Mouse (Mus musculus): ENCODE measurements at regions not wholly inside any gene's neighbourhood (a gene's known extent, or its start where the extent isn't known, plus 50 kb on each side); places are given as distances from the start of the nearest gene placed in this dataset.

DNA sequence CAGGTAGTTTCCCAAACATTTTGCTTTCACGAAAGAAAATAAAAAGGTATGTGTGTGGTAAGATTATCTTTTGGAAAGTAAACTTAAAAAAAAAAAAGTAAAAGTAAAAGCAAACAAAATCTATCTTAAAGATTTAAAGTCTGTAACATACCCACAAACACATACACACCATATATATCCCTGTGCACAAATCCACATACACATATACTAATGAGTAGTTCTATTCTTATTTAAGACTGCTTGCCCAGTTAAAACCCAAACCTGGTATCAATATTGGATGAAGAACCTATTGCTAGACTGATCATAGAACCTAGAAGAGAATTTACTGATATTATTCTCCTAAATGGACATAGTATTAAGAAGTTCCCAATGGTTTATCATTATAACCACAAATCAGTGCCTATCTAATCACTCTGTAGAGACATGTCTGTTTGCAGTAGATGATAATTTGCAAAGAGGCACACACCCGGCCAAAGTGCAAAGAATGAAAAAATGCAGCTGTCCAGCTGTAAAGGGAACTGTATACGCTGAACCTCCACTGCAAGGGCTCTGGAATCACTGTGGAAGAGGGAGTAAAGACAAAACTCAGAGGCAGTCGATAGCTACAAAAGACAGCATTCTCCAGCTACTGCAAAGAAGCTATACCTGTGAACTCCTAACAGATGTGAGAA, 1227.9 kb upstream of the Tenm2 start:
- Histone ChIP-seq H3K4me3 (ENCODE audit: insufficient read depth, low read depth, low read length) (no peak overlapping the region), H3K4me1 (ENCODE audit: control insufficient read depth, insufficient read depth, low read length) (no peaks in the 10 kb centered on the region), H3K27me3 (replicated peaks; ENCODE audit: control insufficient read depth, insufficient read depth, low read length) (no peaks in the 10 kb centered on the region), H3K27ac (ENCODE audit: insufficient read depth, low read depth, low read length) (no peak overlapping the region), H3K36me3 (ENCODE audit: control insufficient read depth, insufficient read depth, low read length) (no peaks in the 10 kb centered on the region)
- DNase-seq: no peak
- WGBS: 48% methylated on average over 4 of the region's 4 CpGs
- TF ChIP-seq CTCF (conservative IDR thresholded peaks at IDR 0.05; ENCODE audit: insufficient read depth, insufficient read length, low read depth, low read length) (no peak), POLR2A (IDR thresholded peaks at IDR 0.05; ENCODE audit: low read depth, low read length) (no peak)

DNA sequence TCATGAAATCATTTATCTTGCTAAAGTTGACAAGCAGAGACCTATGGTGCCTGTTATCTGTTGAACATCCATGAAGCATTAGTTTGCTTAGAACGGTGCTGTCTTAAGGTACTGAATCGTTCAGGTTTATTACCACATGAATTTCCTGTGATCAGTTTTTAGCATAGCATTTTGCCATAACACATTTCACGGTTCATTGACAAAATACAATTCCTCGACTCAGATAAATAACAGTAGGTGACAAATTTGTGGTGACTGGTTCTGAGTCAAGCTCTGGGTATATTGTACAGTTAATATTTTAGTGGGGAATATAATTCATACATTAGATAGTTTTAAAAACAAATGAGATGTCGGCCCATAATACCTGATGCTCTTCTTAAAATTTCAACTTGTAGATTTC, 1207.5 kb upstream of the Tenm2 start:
- WGBS: 72% methylated on average over 5 of the region's 5 CpGs
- H3K27ac ChIP-seq (ENCODE audit: insufficient read depth, low read depth, low read length): no peak overlapping the region
- no peak overlapping the region for H3K4me3 ChIP-seq (ENCODE audit: insufficient read depth, low read depth, low read length)
- TF ChIP-seq POLR2A (IDR thresholded peaks at IDR 0.05; ENCODE audit: low read depth, low read length) (no peak), CTCF (conservative IDR thresholded peaks at IDR 0.05; ENCODE audit: insufficient read depth, insufficient read length, low read depth, low read length) (no peak)
- no peak for DNase-seq
- H3K36me3 ChIP-seq (ENCODE audit: control insufficient read depth, insufficient read depth, low read length): no peaks in the 10 kb centered on the region
- H3K27me3 ChIP-seq (replicated peaks; ENCODE audit: control insufficient read depth, insufficient read depth, low read length): no peaks in the 10 kb centered on the region
- no peaks in the 10 kb centered on the region for H3K4me1 ChIP-seq (ENCODE audit: control insufficient read depth, insufficient read depth, low read length)

DNA sequence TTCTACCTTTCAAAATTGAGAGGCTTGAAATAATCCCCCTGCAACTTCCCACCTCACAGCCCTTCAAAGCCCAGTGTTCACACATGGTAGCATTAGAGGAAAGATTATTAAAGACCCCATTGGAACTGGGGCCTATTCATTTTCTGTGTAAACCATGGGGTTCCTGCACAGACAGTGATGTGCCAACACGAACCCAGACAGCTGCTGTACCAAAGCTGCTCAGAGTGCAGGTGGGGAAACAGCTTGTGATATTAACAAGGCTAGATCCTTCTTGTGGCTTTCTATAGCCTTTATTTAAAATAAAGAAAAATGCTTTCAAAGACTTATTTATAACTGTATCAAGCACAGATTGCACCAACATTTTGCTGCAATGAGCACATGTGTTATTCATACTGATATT, 1174.5 kb upstream of the Tenm2 start:
- 40% methylated on average over 1 of the region's 1 CpGs for WGBS
- H3K27ac ChIP-seq (ENCODE audit: insufficient read depth, low read depth, low read length): no peak overlapping the region
- H3K4me3 ChIP-seq (ENCODE audit: insufficient read depth, low read depth, low read length): no peak overlapping the region
- no peaks in the 10 kb centered on the region for H3K4me1 ChIP-seq (ENCODE audit: control insufficient read depth, insufficient read depth, low read length)
- no peak for DNase-seq
- H3K27me3 ChIP-seq (replicated peaks; ENCODE audit: control insufficient read depth, insufficient read depth, low read length): no peaks in the 10 kb centered on the region
- no peaks in the 10 kb centered on the region for H3K36me3 ChIP-seq (ENCODE audit: control insufficient read depth, insufficient read depth, low read length)
- no peak for TF ChIP-seq POLR2A (IDR thresholded peaks at IDR 0.05; ENCODE audit: low read depth, low read length)
- no peak for TF ChIP-seq CTCF (conservative IDR thresholded peaks at IDR 0.05; ENCODE audit: insufficient read depth, insufficient read length, low read depth, low read length)

- Histone ChIP-seq H3K36me3 (ENCODE audit: control insufficient read depth, insufficient read depth, low read length) (no peaks in the 10 kb centered on the region), H3K27ac (ENCODE audit: insufficient read depth, low read depth, low read length) (no peak overlapping the region), H3K4me3 (ENCODE audit: insufficient read depth, low read depth, low read length) (no peak overlapping the region), H3K4me1 (ENCODE audit: control insufficient read depth, insufficient read depth, low read length) (no peaks in the 10 kb centered on the region), H3K27me3 (replicated peaks; ENCODE audit: control insufficient read depth, insufficient read depth, low read length) (no peaks in the 10 kb centered on the region)
- DNase-seq: no peak
- TF ChIP-seq POLR2A (IDR thresholded peaks at IDR 0.05; ENCODE audit: low read depth, low read length) (no peak), CTCF (conservative IDR thresholded peaks at IDR 0.05; ENCODE audit: insufficient read depth, insufficient read length, low read depth, low read length) (no peak)
These were observed 1162.0 kb upstream of the Tenm2 start for GRCm38 (mm10) chr11:38397771-38398170.

- Histone ChIP-seq H3K27me3 (replicated peaks; ENCODE audit: control insufficient read depth, insufficient read depth, low read length) (no peaks in the 10 kb centered on the region), H3K27ac (ENCODE audit: insufficient read depth, low read depth, low read length) (no peak overlapping the region), H3K4me1 (ENCODE audit: control insufficient read depth, insufficient read depth, low read length) (no peaks in the 10 kb centered on the region), H3K4me3 (ENCODE audit: insufficient read depth, low read depth, low read length) (no peak overlapping the region), H3K36me3 (ENCODE audit: control insufficient read depth, insufficient read depth, low read length) (no peaks in the 10 kb centered on the region)
- no peak for DNase-seq
- no peak for TF ChIP-seq POLR2A (IDR thresholded peaks at IDR 0.05; ENCODE audit: low read depth, low read length)
- 72% methylated on average over 2 of the region's 2 CpGs for WGBS
These were observed 1151.2 kb upstream of the Tenm2 start for GRCm38 (mm10) chr11:38386958-38387357.

DNA sequence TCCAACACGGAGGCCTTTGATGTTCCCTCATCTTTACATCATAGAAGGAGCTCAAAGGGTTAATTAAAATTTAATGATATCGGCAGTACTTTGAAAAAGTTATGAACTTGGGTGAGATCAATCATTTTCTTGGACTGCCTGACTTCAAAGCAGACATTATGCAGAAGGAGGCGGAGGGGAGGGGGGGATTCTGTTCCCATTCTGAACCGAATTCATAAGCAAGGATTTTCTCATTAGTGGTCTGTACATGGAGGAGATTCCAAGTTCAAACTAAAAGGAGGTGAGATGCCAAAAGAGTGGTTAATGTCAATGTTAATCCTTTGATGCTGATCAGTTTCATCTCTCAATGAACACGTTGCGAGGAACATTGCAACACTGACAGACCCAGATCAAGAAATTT, 1110.7 kb upstream of the Tenm2 start:
- no peaks in the 10 kb centered on the region for H3K4me1 ChIP-seq (ENCODE audit: control insufficient read depth, insufficient read depth, low read length)
- H3K27me3 ChIP-seq (replicated peaks; ENCODE audit: control insufficient read depth, insufficient read depth, low read length): no peaks in the 10 kb centered on the region
- TF ChIP-seq CTCF (conservative IDR thresholded peaks at IDR 0.05; ENCODE audit: insufficient read depth, insufficient read length, low read depth, low read length) (no peak), POLR2A (IDR thresholded peaks at IDR 0.05; ENCODE audit: low read depth, low read length) (no peak)
- 72% methylated on average over 6 of the region's 6 CpGs for WGBS
- no peak overlapping the region for H3K4me3 ChIP-seq (ENCODE audit: insufficient read depth, low read depth, low read length)
- no peak for DNase-seq
- H3K36me3 ChIP-seq (ENCODE audit: control insufficient read depth, insufficient read depth, low read length): no peaks in the 10 kb centered on the region
- H3K27ac ChIP-seq (ENCODE audit: insufficient read depth, low read depth, low read length): no peak overlapping the region

DNA sequence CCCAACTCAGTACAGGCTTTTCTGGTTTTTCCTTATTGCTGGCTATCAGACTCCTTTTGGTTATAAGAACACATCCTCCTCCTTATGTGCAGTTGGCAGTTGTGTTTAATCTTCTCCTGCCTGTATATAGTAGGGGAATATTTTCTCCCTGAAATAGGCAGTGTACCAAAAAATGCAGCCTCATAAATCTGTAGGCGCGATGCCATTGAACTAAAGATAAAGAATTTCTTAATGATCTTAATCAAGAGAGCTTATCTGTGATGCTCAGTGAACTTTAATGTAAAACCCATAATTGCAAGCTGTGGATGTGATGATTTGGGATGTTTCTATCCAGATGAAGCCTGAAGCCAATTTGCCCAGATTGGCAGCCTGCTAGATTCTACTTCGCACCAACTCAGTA, 1099.6 kb upstream of the Tenm2 start:
- WGBS: 79% methylated on average over 3 of the region's 3 CpGs

More for the DNA sequence above, 1099.6 kb upstream of the Tenm2 start:
- no peaks in the 10 kb centered on the region for H3K27me3 ChIP-seq (replicated peaks; ENCODE audit: control insufficient read depth, insufficient read depth, low read length)
- no peaks in the 10 kb centered on the region for H3K4me1 ChIP-seq (ENCODE audit: control insufficient read depth, insufficient read depth, low read length)
- no peak for DNase-seq
- no peaks in the 10 kb centered on the region for H3K36me3 ChIP-seq (ENCODE audit: control insufficient read depth, insufficient read depth, low read length)
- H3K27ac ChIP-seq (ENCODE audit: insufficient read depth, low read depth, low read length): no peak overlapping the region
- no peak overlapping the region for H3K4me3 ChIP-seq (ENCODE audit: insufficient read depth, low read depth, low read length)
- no peak for TF ChIP-seq CTCF (conservative IDR thresholded peaks at IDR 0.05; ENCODE audit: insufficient read depth, insufficient read length, low read depth, low read length)
- no peak for TF ChIP-seq POLR2A (IDR thresholded peaks at IDR 0.05; ENCODE audit: low read depth, low read length)

All from kidney, adult 2 months (tissue).